Mouse (Mus musculus): ENCODE data around the gene Ak9. TPM values are rescaled to one million over a fixed set of nuclear protein-coding genes. Genes with fewer than 3 reads are reported as not detected.

Ak9 gene
- 58.1 TPM for polyA plus RNA-seq (2014; fragmentation: Illumina TruSeq; extraction: RNeasy Lipid Tissue Mini Kit (QIAGEN cat#74804); ENCODE audit: low read depth, low replicate concordance)

GRCm38 (mm10) chr10:41303639-41304444, at the start of gene Ak9:
Gene Ak9, plus strand, starts transcription at chr10:41303980.

DNA sequence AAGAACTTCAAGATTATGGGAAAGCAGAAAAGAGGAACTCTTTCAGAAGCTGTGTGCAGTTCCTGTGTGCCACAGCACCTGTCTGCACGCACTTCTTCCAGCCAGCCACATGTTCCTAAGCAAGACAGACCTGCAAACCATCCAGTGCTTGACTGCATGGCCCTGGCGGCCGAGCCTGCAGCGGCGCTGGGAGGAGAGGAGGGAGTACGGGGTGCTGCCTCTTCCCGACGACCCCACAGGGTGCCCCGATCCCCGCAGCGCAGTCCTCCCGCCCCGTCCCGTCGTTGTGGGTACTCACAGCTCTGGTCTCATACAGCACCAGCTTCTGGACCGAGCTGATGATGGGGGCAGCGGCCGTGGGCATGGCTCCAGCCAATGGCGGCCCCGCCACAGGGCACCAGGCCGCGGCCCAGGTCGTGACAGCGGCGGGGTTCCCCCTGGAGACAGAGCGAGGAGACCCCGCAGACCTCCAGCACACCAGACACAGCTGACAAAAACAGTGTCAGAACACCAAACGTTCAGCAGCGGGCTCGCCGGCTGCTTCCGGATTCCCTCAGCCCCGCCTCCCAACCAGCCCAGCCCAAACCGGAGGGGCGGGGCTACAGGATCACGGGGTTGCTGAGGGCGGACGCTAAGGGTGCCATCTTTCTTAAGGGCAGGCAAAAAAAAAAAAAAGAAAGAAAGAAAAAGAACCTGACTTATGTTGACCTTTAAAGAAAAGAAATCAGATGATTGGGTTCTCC, 920 bp upstream of the Ak9 start, which contains the start of gene Fig4:
TSS of gene Fig4 (minus strand) at position 572 of the 743 bp plus-strand sequence.

DNA sequence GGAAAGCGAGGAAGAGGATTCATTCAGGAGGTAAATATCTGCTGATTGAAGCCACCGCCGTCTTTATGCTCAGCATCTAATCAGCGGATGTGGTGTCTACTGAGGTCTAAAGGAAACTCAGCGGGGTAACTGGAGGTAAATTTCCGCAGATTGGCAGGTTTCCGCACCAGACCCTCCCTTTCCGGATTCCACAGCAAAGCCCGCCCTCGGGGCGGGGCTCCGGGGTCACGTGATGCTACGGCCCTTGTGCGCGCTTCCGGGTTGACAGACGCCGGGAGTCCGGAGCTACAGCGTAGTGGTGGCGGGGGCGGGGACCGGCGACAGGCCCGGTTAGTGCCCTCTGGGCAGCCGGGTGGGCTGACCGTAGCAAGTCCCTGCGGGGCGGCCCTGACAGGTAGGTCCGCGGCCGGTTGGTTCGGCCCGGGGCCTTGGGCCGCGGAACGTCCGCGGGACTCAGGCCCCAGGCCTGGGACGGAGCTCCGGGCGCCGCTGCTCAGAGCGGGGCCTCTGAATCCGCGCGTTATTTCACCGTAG, 146.4 kb downstream of the Ak9 start, which contains the start of gene Zbtb24:
TSS of gene Zbtb24 (plus strand) at position 247 of the 534 bp plus-strand sequence.

GRCm38 (mm10) chr10:41476171-41477017, 172.6 kb downstream of the Ak9 start, which contains the start of gene Mical1:
Gene Mical1, plus strand, starts transcription at chr10:41476314.

Other genes with a start within 250 kb of the Ak9 start
- 0.15 TPM for gene Gpr6, start 231.7 kb upstream of the Ak9 start, polyA plus RNA-seq (2014; fragmentation: Illumina TruSeq; extraction: RNeasy Lipid Tissue Mini Kit (QIAGEN cat#74804); ENCODE audit: low read depth, low replicate concordance)
- 16.8 TPM for gene Fig4, start 720 bp upstream of the Ak9 start, polyA plus RNA-seq (2014; fragmentation: Illumina TruSeq; extraction: RNeasy Lipid Tissue Mini Kit (QIAGEN cat#74804); ENCODE audit: low read depth, low replicate concordance)
- 6.5 TPM for gene Zbtb24, start 146.4 kb downstream of the Ak9 start, polyA plus RNA-seq (2014; fragmentation: Illumina TruSeq; extraction: RNeasy Lipid Tissue Mini Kit (QIAGEN cat#74804); ENCODE audit: low read depth, low replicate concordance)
- 0.36 TPM for gene Mical1, start 172.3 kb downstream of the Ak9 start, polyA plus RNA-seq (2014; fragmentation: Illumina TruSeq; extraction: RNeasy Lipid Tissue Mini Kit (QIAGEN cat#74804); ENCODE audit: low read depth, low replicate concordance)
- 1.6 TPM for gene Smpd2, start 186.4 kb downstream of the Ak9 start, polyA plus RNA-seq (2014; fragmentation: Illumina TruSeq; extraction: RNeasy Lipid Tissue Mini Kit (QIAGEN cat#74804); ENCODE audit: low read depth, low replicate concordance)
- 119 TPM for gene Ppil6, start 186.5 kb downstream of the Ak9 start, polyA plus RNA-seq (2014; fragmentation: Illumina TruSeq; extraction: RNeasy Lipid Tissue Mini Kit (QIAGEN cat#74804); ENCODE audit: low read depth, low replicate concordance)
- 429 TPM for gene Cd164, start 215.4 kb downstream of the Ak9 start, polyA plus RNA-seq (2014; fragmentation: Illumina TruSeq; extraction: RNeasy Lipid Tissue Mini Kit (QIAGEN cat#74804); ENCODE audit: low read depth, low replicate concordance)

Data from testis, adult 10 weeks (tissue).